Mouse (Mus musculus): ENCODE data around the gene Zdhhc19.

GRCm38 (mm10) chr16:32509066-32509942 lies 13.2 kb downstream of the Zdhhc19 start:
- TF ChIP-seq CTCF (IDR thresholded peaks at IDR 0.05; ENCODE audit: low read depth, low read length) (no peak), GATA1 (IDR thresholded peaks at IDR 0.05; ENCODE audit: borderline replicate concordance, low read length) (no peak), POLR2AphosphoS5 (IDR thresholded peaks at IDR 0.05; ENCODE audit: insufficient replicate concordance, low read depth, low read length) (no peak)

Data from G1E (cell line).